Mouse (Mus musculus) adrenal gland, adult 2 months (tissue): ENCODE measurements at regions not wholly inside any gene's neighbourhood (a gene's known extent, or its start where the extent isn't known, plus 50 kb on each side); places are given as distances from the start of the nearest gene placed in this dataset.

Experiments
- DNase-seq: peaks from one replicate; pipeline ENCODE4 v3.0.0; 2021

DNA sequence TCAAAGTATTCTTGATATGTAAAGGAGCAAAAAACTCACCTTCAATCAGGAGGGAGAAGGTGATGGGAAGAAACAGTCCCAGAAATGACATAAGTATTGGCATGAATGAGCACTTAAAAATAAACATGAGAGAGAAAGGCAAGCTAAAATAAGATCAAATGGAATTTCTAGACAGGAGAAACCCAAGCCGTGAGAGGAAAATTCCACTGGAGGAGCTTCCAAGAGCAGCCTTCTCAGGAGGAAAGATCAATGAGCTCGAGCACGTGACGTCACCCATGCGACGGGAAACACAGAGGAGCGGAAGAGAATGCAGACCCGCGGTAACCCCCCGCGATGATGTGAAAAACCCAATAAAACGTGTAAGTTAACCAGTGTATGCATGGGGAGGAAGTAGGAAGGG is 274.6 kb downstream of the Lyplal1 start:
- DNase-seq = no peak

DNA sequence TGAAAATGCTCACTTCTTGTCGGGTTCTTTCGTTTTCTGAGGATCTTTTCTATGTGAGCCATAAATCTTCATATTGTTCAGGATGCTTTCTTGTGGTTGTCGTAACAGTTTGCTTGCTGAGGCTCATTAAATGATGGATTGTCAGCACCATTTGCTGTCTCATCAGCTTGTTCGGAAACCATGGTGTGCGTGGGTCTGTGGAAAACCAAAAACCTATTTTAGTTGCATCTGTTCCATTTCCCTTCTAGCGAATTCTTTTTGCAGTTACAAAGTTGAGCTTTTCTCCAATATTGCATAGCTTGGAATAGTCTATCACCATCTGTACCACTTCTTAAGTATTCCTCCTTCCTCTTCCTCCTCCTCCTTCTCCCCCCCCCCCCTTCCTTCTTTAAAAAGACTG is 269.9 kb downstream of the Lyplal1 start:
- no peak for DNase-seq

GRCm38 (mm10) chr1:185850590-185850989 is 266.5 kb downstream of the Lyplal1 start:
- DNase-seq = no peak

- no peak for DNase-seq
These were observed 265.7 kb downstream of the Lyplal1 start for GRCm38 (mm10) chr1:185851262-185851893.

GRCm38 (mm10) chr1:185861692-185862091 is 255.4 kb downstream of the Lyplal1 start:
- no peak for DNase-seq

- no peak for DNase-seq
These were observed 251.2 kb downstream of the Lyplal1 start for GRCm38 (mm10) chr1:185865945-185866344.

DNA sequence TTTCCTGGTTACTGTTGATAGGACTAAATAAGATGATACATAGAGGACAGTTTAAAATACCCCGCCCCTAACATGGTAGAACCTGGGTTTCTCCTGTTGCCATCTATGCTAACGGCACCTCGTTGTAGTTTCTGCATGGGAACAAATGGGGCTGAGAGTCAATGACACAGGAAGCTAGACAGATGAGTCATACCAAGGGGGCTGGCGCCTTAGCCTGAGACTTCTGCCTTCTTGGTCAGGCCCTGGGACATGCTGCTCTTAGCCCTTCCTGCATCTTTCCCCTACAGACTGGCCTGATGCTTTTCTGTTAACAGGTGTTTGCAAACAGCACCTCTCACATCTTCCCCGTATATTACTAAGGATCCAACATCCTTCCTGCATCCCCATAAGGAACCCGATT is 250.5 kb downstream of the Lyplal1 start:
- DNase-seq = no peak

DNA sequence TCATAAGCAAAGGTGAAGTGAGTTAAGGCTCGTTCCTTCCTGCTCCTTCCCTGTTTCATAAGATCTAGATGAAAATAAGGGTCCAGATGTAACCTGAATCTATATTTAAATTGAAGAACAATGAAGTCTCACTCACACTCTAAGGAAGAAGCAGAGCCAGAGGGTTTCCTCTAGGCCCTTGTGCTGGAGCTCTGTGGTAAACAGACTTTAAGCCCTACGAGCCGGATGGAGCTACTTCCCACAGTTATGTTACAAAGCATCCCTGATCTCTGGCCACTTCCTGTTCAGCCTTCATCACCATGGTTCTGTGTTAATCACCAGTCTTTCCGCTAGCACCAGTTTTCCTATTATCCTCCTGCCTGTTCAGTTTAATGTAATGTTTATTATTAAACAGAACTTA is 250.1 kb downstream of the Lyplal1 start:
- DNase-seq = no peak

DNA sequence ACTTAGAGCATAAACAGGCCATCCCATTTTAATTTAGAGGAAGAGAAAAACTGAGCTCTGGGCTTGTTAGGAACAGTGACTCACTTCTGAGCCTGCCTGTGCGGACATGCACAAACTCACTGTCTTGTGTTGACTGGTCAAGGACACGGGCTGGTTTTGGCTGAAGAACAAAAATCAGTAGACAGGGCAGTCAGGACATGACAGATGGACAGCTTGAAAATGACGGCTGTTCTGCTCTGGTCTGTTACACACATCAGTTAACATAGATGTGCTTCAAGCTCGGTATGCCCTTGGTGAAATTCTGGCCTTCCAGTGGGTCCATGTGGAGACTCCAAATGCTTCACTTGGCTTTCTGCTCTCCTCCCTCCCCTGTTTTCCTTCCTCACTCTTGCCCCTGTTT is 248.4 kb downstream of the Lyplal1 start:
- DNase-seq = peak; percentile 88

GRCm38 (mm10) chr1:185887031-185887430 is 230.1 kb downstream of the Lyplal1 start:
- no peak for DNase-seq

DNA sequence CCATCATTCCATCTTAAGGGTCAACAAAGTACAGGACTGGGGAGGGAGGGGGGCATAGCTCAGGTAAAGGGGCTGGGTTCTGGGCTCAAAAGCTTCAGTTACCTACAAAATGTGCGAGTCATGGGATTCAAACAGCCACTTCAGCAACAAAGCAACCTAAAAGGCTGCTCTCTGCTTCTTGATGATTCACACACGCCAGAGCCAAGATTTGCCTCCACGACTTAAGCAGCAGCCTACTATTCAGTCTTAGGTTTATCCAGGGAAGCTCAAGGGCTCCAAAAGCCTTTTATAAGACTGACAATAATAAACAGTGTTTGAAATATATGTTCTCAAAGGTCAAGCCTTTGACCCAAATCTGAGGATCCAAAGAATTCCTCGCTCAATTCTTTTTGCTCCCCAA is 225.3 kb downstream of the Lyplal1 start:
- DNase-seq = no peak

- DNase-seq = no peak
These were observed 223.7 kb downstream of the Lyplal1 start for GRCm38 (mm10) chr1:185893421-185893820.

DNA sequence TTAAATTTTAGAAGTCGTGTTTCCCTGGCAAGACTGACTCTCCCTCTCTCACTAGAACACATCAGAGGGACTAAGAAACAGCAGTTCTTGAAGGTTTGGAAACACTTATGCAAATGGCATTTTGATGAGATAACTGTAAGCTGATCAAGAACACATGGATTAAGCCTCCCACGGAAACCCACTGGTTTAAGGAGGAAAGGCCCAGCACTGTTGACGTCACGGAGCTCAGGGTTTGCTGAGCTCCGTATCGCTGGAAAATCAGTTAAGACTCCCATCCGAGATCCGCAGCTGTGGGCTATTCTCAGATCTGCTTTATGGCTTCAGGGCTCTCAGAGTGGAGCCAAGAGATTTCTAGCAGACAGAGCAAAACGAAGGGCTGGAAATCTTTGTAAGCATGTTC is 218.6 kb downstream of the Lyplal1 start:
- no peak for DNase-seq

DNA sequence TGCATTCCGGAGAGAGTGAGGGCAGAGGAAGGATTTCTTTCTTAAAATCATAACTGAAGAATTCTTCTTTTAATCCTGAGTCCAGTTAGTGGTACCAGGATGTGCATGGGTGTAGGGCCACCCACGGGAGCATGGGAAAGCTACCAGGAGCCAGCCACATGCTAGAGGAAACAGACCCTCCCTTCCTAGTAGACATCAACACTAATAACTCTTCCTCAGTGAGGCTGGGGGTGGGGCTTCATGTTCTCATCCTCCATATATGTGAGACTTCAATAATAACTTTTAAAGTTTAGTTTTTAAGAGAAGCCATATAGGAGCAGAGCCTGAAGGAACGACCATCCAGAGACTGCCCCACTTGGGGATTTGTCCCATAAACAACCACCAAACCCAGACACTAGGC is 216.8 kb downstream of the Lyplal1 start:
- DNase-seq = no peak

DNA sequence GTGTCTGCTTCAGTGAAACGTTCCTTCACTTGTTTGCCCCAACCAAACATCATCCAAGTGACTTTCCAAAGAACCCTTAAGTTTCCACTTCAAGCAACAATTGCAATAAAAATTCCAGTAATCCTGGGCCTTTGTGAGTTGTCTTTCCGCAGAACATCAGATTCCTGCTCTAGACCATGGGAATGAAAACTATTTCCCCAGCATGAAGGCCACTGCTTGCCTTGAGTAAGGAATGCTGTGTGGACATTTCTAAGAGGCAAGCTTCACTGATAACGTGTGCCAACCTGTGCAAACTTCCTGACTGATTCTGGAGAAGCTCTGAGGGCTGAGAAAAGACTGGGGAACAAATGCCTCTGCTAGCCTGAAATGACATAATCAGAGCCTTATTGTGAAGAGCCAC is 214.7 kb downstream of the Lyplal1 start:
- DNase-seq = no peak

DNA sequence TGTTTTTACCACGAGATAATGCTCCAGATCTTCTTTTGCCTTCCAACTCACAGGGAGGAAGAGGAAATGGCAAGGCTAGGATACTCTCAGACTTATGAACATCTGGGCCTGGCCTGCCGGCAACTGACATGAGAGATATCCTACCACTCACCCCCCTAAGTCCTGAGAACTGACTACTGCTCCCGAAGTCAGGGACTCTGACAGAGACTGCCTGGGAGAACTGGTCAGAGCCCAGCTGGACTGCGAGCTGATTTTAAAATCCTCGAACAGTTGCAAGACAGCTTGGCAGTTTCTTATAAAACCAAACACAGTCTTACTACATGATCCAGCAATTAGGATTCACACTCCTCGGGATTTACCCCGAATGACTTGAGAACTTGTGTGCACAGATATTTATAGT is 211.4 kb downstream of the Lyplal1 start:
- DNase-seq = peak; percentile 5

GRCm38 (mm10) chr1:185915579-185915978 is 201.5 kb downstream of the Lyplal1 start:
- DNase-seq = no peak

GRCm38 (mm10) chr1:185918663-185919062 is 198.4 kb downstream of the Lyplal1 start:
- no peak for DNase-seq

DNA sequence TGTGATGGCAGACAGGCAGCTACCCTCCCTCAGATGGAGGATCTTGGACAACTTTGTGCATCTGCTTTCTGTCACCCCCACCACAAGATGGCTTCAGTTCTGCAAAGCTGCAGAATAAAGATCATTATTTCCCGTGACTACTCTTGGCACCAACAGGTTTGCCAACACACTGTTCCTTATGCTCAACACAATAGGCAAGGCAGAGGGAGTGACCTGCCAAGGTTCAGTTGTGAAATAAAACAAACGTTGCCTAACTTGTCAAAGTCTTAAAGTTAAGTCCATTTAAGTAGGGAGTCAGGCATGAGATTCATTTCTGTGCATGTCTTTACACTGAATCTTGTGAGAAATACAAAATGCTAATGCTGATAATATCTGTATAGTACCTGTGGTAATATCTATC is 193.4 kb downstream of the Lyplal1 start:
- DNase-seq = no peak

DNA sequence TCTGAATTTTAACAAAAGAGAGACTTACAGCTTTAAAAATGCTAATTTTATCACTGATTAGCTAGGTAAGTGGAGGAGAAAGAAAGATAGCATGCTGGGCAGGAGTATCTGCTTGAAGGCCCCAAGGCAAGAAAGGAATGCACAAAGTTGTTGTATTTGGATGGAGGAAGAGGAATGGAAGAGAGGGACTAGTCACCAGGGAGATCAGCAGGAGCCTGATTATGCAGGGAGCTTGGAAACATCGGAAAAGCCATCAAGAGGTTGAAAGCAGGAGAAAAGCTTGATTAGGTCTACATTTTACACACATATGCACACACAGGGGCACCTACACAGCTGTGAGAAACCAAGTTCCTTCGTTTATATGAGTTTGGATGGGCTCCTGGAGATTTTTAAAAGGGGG is 188.1 kb downstream of the Lyplal1 start:
- DNase-seq = no peak

DNA sequence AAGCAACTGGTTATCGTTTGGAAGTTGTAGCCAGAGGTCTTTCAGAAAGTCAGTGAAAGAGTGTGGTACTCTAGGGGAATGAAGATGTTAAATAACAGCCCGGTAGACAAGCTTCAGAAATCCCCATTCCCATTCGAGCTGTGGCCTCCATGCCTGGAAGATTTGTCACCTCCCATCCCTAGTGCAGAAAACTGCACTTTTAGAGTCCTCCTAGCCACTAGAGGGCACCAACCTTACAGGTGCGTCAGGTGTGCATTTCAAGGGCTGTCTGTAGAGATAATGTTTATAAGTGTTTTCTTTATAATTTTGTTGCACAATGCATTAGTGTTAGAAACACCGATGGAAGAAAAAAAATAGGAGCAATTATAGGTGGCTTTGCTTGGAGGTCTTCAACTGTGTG is 187.3 kb downstream of the Lyplal1 start:
- DNase-seq = no peak

DNA sequence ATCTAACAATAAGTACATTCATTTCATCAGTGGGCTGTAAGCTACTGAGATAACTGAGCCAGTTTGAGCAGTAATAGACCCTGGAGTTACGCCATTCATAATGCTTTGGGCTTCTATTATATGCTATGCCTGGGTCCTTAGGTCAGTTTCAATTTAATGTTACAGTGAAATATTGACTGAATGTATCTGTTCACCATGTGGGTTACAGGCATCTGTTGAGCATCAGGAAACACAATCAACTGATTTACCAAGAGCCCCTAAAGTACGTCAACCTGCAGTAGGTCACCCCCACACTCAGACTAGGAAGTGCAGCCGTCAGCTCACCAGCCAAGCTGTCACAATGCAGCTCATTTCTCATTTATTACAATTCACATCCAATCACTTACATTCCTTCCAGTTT is 183.5 kb downstream of the Lyplal1 start:
- DNase-seq = no peak

- no peak for DNase-seq
These were observed 180.1 kb downstream of the Lyplal1 start for GRCm38 (mm10) chr1:185937026-185937425.

DNA sequence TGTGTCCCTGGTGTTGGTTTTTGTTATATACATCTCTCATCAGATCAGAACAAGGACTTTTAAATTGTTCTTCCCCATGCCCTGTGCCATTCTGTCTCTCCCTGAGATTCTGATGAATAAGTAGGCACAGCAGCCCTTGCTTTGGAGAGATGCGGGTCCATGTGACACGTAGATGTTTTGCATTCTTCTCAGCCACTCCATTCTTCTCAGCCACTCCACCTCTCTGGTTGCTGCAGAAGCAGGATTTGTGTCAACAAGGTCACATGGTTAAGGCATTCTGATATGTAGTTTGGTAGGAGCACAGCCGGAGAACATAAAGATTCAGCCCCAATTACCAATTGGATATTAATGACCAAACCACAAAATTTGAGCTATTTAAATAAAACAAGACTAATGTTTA is 177.2 kb downstream of the Lyplal1 start:
- DNase-seq = no peak

DNA sequence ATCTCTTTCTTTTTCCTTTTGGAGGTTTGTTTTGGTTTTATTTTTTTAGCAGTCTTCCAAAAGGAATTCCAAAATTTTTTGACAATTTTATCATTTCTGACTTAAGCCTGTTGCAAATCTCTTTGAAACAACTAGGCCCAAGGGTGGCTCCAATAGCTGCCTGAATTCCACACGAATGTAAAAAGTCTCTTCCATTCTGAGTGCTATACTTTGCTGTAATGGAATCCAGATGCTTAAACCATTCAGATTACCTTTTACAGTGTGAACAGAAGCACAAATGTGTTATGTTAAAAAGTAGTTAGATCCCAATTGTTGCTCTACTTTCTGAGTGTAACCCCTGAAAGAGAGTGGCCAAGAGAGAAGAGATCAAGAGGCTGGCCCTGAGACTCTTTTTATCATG is 176.6 kb downstream of the Lyplal1 start:
- DNase-seq = no peak
